Mouse (Mus musculus): ENCODE results near the gene Il31ra. TPM values are rescaled to one million over a fixed set of nuclear protein-coding genes. Genes with fewer than 3 reads are reported as not detected.
"Not testable (repeated sequence)": the region's sequence is repeated elsewhere in the genome, so short reads cannot be mapped to it uniquely, and the experiment has no call there.

Gene Il31ra
- 0.06 and 0.14 TPM in 2 replicates for polyA plus RNA-seq (2016; fragmentation: Nextera tagmentation; extraction: Ambion mirVana)

- not testable (repeated sequence) for H3K27ac ChIP-seq; H3K27me3 ChIP-seq (replicated peaks); H3K36me3 ChIP-seq; H3K4me3 ChIP-seq; ATAC-seq; H3K9ac ChIP-seq; H3K9me3 ChIP-seq (replicated peaks); H3K4me2 ChIP-seq; H3K4me1 ChIP-seq
- 82% methylated on average over 6 of the region's 8 CpGs for WGBS (ENCODE audit: insufficient replicate concordance)
Observed at GRCm38 (mm10) chr13:112594260-112594659, at the start of gene Il31ra. Il31ra (minus strand) TSS chr13:112594360.

- ATAC-seq, result no peak
- Histone ChIP-seq H3K4me2 (no peak overlapping the region), H3K4me1 (peaks cover 40% of the 10 kb centered on the region), H3K27ac (no peak overlapping the region), H3K9me3 (replicated peaks) (no peaks in the 10 kb centered on the region), H3K36me3 (no peaks in the 10 kb centered on the region), H3K4me3 (no peak overlapping the region), H3K9ac (no peak overlapping the region), H3K27me3 (replicated peaks) (no peaks in the 10 kb centered on the region)
- WGBS (ENCODE audit: insufficient replicate concordance), result 76% methylated on average over 3 of the region's 3 CpGs
Observed at GRCm38 (mm10) chr13:112642897-112643296, 48.7 kb upstream of the Il31ra start.

- no peaks in the 10 kb centered on the region for H3K9me3 ChIP-seq (replicated peaks)
- no peak overlapping the region for H3K27ac ChIP-seq
- WGBS (ENCODE audit: insufficient replicate concordance), result 60% methylated on average over 4 of the region's 4 CpGs
- 0 out of 2 replicates have a peak, but pooled peaks have one; percentile 28 for ATAC-seq
- no peaks in the 10 kb centered on the region for H3K36me3 ChIP-seq
- peaks cover 32% of the 10 kb centered on the region for H3K4me1 ChIP-seq
- no peak overlapping the region for H3K4me3 ChIP-seq
- no peak overlapping the region for H3K4me2 ChIP-seq
- 0 out of 2 replicates have a peak overlapping the region, but pooled peaks have one; percentile 22 for H3K9ac ChIP-seq
- H3K27me3 ChIP-seq (replicated peaks), result no peaks in the 10 kb centered on the region
Observed at GRCm38 (mm10) chr13:112639111-112639510, 45.0 kb upstream of the Il31ra start.

GRCm38 (mm10) chr13:112636498-112636897 lies 42.3 kb upstream of the Il31ra start:
- no peak overlapping the region for H3K27ac ChIP-seq
- H3K36me3 ChIP-seq, result no peaks in the 10 kb centered on the region
- no peak overlapping the region for H3K4me2 ChIP-seq
- 33% methylated on average over 3 of the region's 3 CpGs for WGBS (ENCODE audit: insufficient replicate concordance)
- peak; percentile 71 for ATAC-seq
- no peak overlapping the region for H3K4me3 ChIP-seq
- H3K9ac ChIP-seq, result peak overlapping the region; percentile 39; the same call in 1 of the 2 replicates
- no peaks in the 10 kb centered on the region for H3K27me3 ChIP-seq (replicated peaks)
- no peaks in the 10 kb centered on the region for H3K9me3 ChIP-seq (replicated peaks)
- H3K4me1 ChIP-seq, result peaks cover 23% of the 10 kb centered on the region

- no peak overlapping the region for H3K4me3 ChIP-seq
- peaks cover 23% of the 10 kb centered on the region for H3K4me1 ChIP-seq
- H3K36me3 ChIP-seq, result no peaks in the 10 kb centered on the region
- no peaks in the 10 kb centered on the region for H3K9me3 ChIP-seq (replicated peaks)
- peak overlapping the region; percentile 32 for H3K4me2 ChIP-seq
- WGBS (ENCODE audit: insufficient replicate concordance), result 38% methylated on average over 7 of the region's 7 CpGs
- H3K27ac ChIP-seq, result no peak overlapping the region
- no peaks in the 10 kb centered on the region for H3K27me3 ChIP-seq (replicated peaks)
- peak; percentile 70 for ATAC-seq
- no peak overlapping the region for H3K9ac ChIP-seq
Observed at GRCm38 (mm10) chr13:112635174-112635837, 41.1 kb upstream of the Il31ra start.

- Histone ChIP-seq H3K9me3 (replicated peaks) (no peaks in the 10 kb centered on the region), H3K4me3 (no peak overlapping the region), H3K9ac (no peak overlapping the region), H3K4me1 (no peaks in the 10 kb centered on the region), H3K36me3 (no peaks in the 10 kb centered on the region), H3K27me3 (replicated peaks) (no peaks in the 10 kb centered on the region), H3K4me2 (no peak overlapping the region), H3K27ac (no peak overlapping the region)
- ATAC-seq, result peak; percentile 59; the same call in 1 of the 2 replicates
Observed at GRCm38 (mm10) chr13:112625566-112625965, 31.4 kb upstream of the Il31ra start.

- WGBS (ENCODE audit: insufficient replicate concordance), result 27% methylated on average over 3 of the region's 3 CpGs
- H3K27ac ChIP-seq, result no peak overlapping the region
- H3K36me3 ChIP-seq, result no peaks in the 10 kb centered on the region
- no peak for ATAC-seq
- H3K9ac ChIP-seq, result no peak overlapping the region
- H3K27me3 ChIP-seq (replicated peaks), result no peaks in the 10 kb centered on the region
- no peaks in the 10 kb centered on the region for H3K4me1 ChIP-seq
- H3K4me2 ChIP-seq, result no peak overlapping the region
- no peaks in the 10 kb centered on the region for H3K9me3 ChIP-seq (replicated peaks)
- H3K4me3 ChIP-seq, result no peak overlapping the region
Observed at GRCm38 (mm10) chr13:112624622-112625021, 30.5 kb upstream of the Il31ra start.

GRCm38 (mm10) chr13:112623656-112624055 lies 29.5 kb upstream of the Il31ra start:
- Histone ChIP-seq H3K27me3 (replicated peaks) (no peaks in the 10 kb centered on the region), H3K9ac (no peak overlapping the region), H3K36me3 (no peaks in the 10 kb centered on the region), H3K9me3 (replicated peaks) (no peaks in the 10 kb centered on the region), H3K4me2 (no peak overlapping the region), H3K4me3 (no peak overlapping the region), H3K27ac (no peak overlapping the region), H3K4me1 (no peaks in the 10 kb centered on the region)
- ATAC-seq, result no peak
- 59% methylated on average over 7 of the region's 7 CpGs for WGBS (ENCODE audit: insufficient replicate concordance)

- no peak overlapping the region for H3K4me3 ChIP-seq
- WGBS (ENCODE audit: insufficient replicate concordance), result 59% methylated on average over 3 of the region's 3 CpGs
Observed at GRCm38 (mm10) chr13:112621592-112621991, 27.4 kb upstream of the Il31ra start.

GRCm38 (mm10) chr13:112608606-112609005 lies 14.4 kb upstream of the Il31ra start:
- WGBS (ENCODE audit: insufficient replicate concordance), result 72% methylated on average over 3 of the region's 3 CpGs
- no peak for ATAC-seq
- Histone ChIP-seq H3K4me1 (peaks cover 3% of the 10 kb centered on the region; the same call in 1 of the 2 replicates), H3K36me3 (no peaks in the 10 kb centered on the region), H3K27ac (no peak overlapping the region), H3K4me2 (no peak overlapping the region), H3K9me3 (replicated peaks) (no peaks in the 10 kb centered on the region), H3K4me3 (no peak overlapping the region), H3K27me3 (replicated peaks) (no peaks in the 10 kb centered on the region), H3K9ac (no peak overlapping the region)

More at GRCm38 (mm10) chr13:112621592-112621991, 27.4 kb upstream of the Il31ra start:
- no peaks in the 10 kb centered on the region for H3K9me3 ChIP-seq (replicated peaks)
- H3K36me3 ChIP-seq, result no peaks in the 10 kb centered on the region
- no peak overlapping the region for H3K4me2 ChIP-seq
- H3K4me1 ChIP-seq, result no peaks in the 10 kb centered on the region
- no peaks in the 10 kb centered on the region for H3K27me3 ChIP-seq (replicated peaks)
- no peak overlapping the region for H3K27ac ChIP-seq
- no peak overlapping the region for H3K9ac ChIP-seq
- no peak for ATAC-seq

GRCm38 (mm10) chr13:112604411-112604810 lies 10.3 kb upstream of the Il31ra start:
- peaks cover 7% of the 10 kb centered on the region for H3K4me1 ChIP-seq
- no peak for ATAC-seq
- H3K4me2 ChIP-seq, result no peak overlapping the region
- H3K4me3 ChIP-seq, result no peak overlapping the region
- WGBS (ENCODE audit: insufficient replicate concordance), result 53% methylated on average over 4 of the region's 4 CpGs
- H3K9ac ChIP-seq, result no peak overlapping the region
- H3K27me3 ChIP-seq (replicated peaks), result no peaks in the 10 kb centered on the region
- H3K9me3 ChIP-seq (replicated peaks), result no peaks in the 10 kb centered on the region
- H3K27ac ChIP-seq, result no peak overlapping the region
- H3K36me3 ChIP-seq, result no peaks in the 10 kb centered on the region

GRCm38 (mm10) chr13:112603839-112604238 lies 9.7 kb upstream of the Il31ra start:
- 61% methylated on average over 1 of the region's 1 CpGs for WGBS (ENCODE audit: insufficient replicate concordance)
- H3K27ac ChIP-seq, result no peak overlapping the region
- no peak overlapping the region for H3K4me2 ChIP-seq
- H3K27me3 ChIP-seq (replicated peaks), result no peaks in the 10 kb centered on the region
- no peak overlapping the region for H3K4me3 ChIP-seq
- H3K36me3 ChIP-seq, result no peaks in the 10 kb centered on the region
- no peak overlapping the region for H3K9ac ChIP-seq
- peaks cover 7% of the 10 kb centered on the region for H3K4me1 ChIP-seq
- no peaks in the 10 kb centered on the region for H3K9me3 ChIP-seq (replicated peaks)
- ATAC-seq, result no peak

GRCm38 (mm10) chr13:112602607-112603006 lies 8.4 kb upstream of the Il31ra start:
- 84% methylated on average over 2 of the region's 2 CpGs for WGBS (ENCODE audit: insufficient replicate concordance)
- no peak overlapping the region for H3K27ac ChIP-seq
- no peaks in the 10 kb centered on the region for H3K27me3 ChIP-seq (replicated peaks)
- H3K36me3 ChIP-seq, result no peaks in the 10 kb centered on the region
- ATAC-seq, result no peak
- no peak overlapping the region for H3K4me3 ChIP-seq
- H3K4me2 ChIP-seq, result no peak overlapping the region
- H3K9me3 ChIP-seq (replicated peaks), result no peaks in the 10 kb centered on the region
- H3K4me1 ChIP-seq, result peaks cover 7% of the 10 kb centered on the region
- H3K9ac ChIP-seq, result no peak overlapping the region
